Mouse (Mus musculus) midbrain, embryonic 14.5 days (tissue): ENCODE results near the gene Mier1. TPM values are rescaled to one million over a fixed set of nuclear protein-coding genes. Genes with fewer than 3 reads are reported as not detected.

Experiments
- ATAC-seq: fragments of 200-750 bp; cut with Nextera tagmentation; 2 replicates; pipeline ENCODE4 v1.8.0; 2017; ENCODE audit warnings: moderate number of reproducible peaks, moderate library complexity; ENCODE audit not compliant: low FRiP score, low TSS enrichment
- DNase-seq: peaks from one replicate; pipeline ENCODE4 v3.0.0-alpha.2; 2015
- H3K27ac ChIP-seq: fragments of 300-500 bp; sonication (generic); replicated peaks from 2 replicates; pipeline ENCODE4 v1.5.1; 2014; ENCODE audit warnings: mild to moderate bottlenecking, low read depth, low read length, moderate library complexity
- H3K27me3 ChIP-seq: fragments of 300-500 bp; sonication (generic); 2 replicates; pipeline ENCODE4 v1.6.1; 2014; ENCODE audit warnings: low read length, control low read depth, mixed read lengths; ENCODE audit not compliant: control insufficient read depth, insufficient read depth
- H3K36me3 ChIP-seq: fragments of 300-500 bp; sonication (generic); 2 replicates; pipeline ENCODE4 v1.6.1; 2014; ENCODE audit warnings: low read length, control low read depth; ENCODE audit not compliant: control insufficient read depth, insufficient read depth
- H3K4me1 ChIP-seq: fragments of 300-500 bp; sonication (generic); 2 replicates; pipeline ENCODE4 v1.6.1; 2014; ENCODE audit warnings: mild to moderate bottlenecking, antibody characterized with exemption, low read length, control low read depth; ENCODE audit not compliant: control insufficient read depth, insufficient read depth
- H3K4me2 ChIP-seq: fragments of 300-500 bp; sonication (generic); 2 replicates; pipeline ENCODE4 v1.6.1; 2014; ENCODE audit warnings: mild to moderate bottlenecking, low read length, moderate library complexity
- H3K4me3 ChIP-seq: fragments of 300-500 bp; sonication (generic); replicated peaks from 2 replicates; pipeline ENCODE4 v1.5.1; 2014; ENCODE audit warnings: low read depth, low read length
- H3K9ac ChIP-seq: fragments of 300-500 bp; sonication (generic); replicated peaks from 2 replicates; pipeline ENCODE4 v1.6.1; 2014; ENCODE audit warnings: mild to moderate bottlenecking, low read length, moderate library complexity
- H3K9me3 ChIP-seq: fragments of 300-500 bp; sonication (generic); 2 replicates; pipeline ENCODE4 v1.6.1; 2016; ENCODE audit warnings: low read length, control low read depth, mixed read lengths; ENCODE audit not compliant: control insufficient read depth
- WGBS: fragments of 180-500 bp; shearing (Covaris S2); extraction: QIAGEN DNeasy Blood & Tissue Kit; methylation state at CpG from one replicate; pipeline ENCODE4 v1.1.7; 2014; 5-methylcytosine and 5-hydroxymethylcytosine counted together
- polyA plus RNA-seq: library from polyadenylated mRNA; unstranded; fragments of >200 nt; fragmentation: Nextera tagmentation; extraction: Ambion mirVana; gene quantifications from 2 replicates; pipeline ENCODE4 v1.2.1, GENCODE M21; 2014

The Mier1 gene
- polyA plus RNA-seq, 1 experiment from 2014 or later, result 31.9 TPM

GRCm38 (mm10) chr4:103174001-103174400 lies 59.8 kb downstream of the Mier1 start:
- Histone ChIP-seq H3K27me3 (no peaks in the 10 kb centered on the region), H3K9ac (no peak overlapping the region), H3K4me1 (no peaks in the 10 kb centered on the region), H3K4me3 (no peak overlapping the region), H3K36me3 (peaks cover 21% of the 10 kb centered on the region; the same call in 1 of the 2 replicates), H3K9me3 (no peaks in the 10 kb centered on the region), H3K4me2 (no peak overlapping the region), H3K27ac (no peak overlapping the region)
- ATAC-seq (no peak), DNase-seq (no peak)
- WGBS, result 84% methylated on average over 7 of the region's 7 CpGs

GRCm38 (mm10) chr4:103177681-103178080 lies 63.5 kb downstream of the Mier1 start:
- Histone ChIP-seq H3K9me3 (no peaks in the 10 kb centered on the region), H3K4me3 (no peak overlapping the region), H3K27me3 (no peaks in the 10 kb centered on the region), H3K36me3 (peaks cover 8% of the 10 kb centered on the region; the same call in 1 of the 2 replicates), H3K9ac (no peak overlapping the region), H3K27ac (no peak overlapping the region), H3K4me2 (no peak overlapping the region), H3K4me1 (no peaks in the 10 kb centered on the region)
- ATAC-seq (no peak), DNase-seq (no peak)
- WGBS, result 93% methylated on average over 1 of the region's 1 CpGs

GRCm38 (mm10) chr4:103178635-103179318 lies 64.6 kb downstream of the Mier1 start:
- H3K9me3 ChIP-seq, result no peaks in the 10 kb centered on the region
- H3K27ac ChIP-seq, result no peak overlapping the region
- no peaks in the 10 kb centered on the region for H3K27me3 ChIP-seq
- H3K4me3 ChIP-seq, result no peak overlapping the region
- no peak overlapping the region for H3K4me2 ChIP-seq
- no peak for DNase-seq
- WGBS, result 87% methylated on average over 7 of the region's 7 CpGs
- H3K36me3 ChIP-seq, result peaks cover 12% of the 10 kb centered on the region; the same call in 1 of the 2 replicates
- H3K4me1 ChIP-seq, result no peaks in the 10 kb centered on the region
- no peak overlapping the region for H3K9ac ChIP-seq
- ATAC-seq, result no peak

GRCm38 (mm10) chr4:103179581-103179980 lies 65.4 kb downstream of the Mier1 start:
- 71% methylated on average over 3 of the region's 3 CpGs for WGBS
- H3K9ac ChIP-seq, result no peak overlapping the region
- no peaks in the 10 kb centered on the region for H3K9me3 ChIP-seq
- no peaks in the 10 kb centered on the region for H3K4me1 ChIP-seq
- no peak overlapping the region for H3K4me3 ChIP-seq
- ATAC-seq (no peak), DNase-seq (no peak)
- H3K27me3 ChIP-seq, result no peaks in the 10 kb centered on the region
- peaks cover 8% of the 10 kb centered on the region; the same call in 1 of the 2 replicates for H3K36me3 ChIP-seq
- no peak overlapping the region for H3K4me2 ChIP-seq
- no peak overlapping the region for H3K27ac ChIP-seq

DNA sequence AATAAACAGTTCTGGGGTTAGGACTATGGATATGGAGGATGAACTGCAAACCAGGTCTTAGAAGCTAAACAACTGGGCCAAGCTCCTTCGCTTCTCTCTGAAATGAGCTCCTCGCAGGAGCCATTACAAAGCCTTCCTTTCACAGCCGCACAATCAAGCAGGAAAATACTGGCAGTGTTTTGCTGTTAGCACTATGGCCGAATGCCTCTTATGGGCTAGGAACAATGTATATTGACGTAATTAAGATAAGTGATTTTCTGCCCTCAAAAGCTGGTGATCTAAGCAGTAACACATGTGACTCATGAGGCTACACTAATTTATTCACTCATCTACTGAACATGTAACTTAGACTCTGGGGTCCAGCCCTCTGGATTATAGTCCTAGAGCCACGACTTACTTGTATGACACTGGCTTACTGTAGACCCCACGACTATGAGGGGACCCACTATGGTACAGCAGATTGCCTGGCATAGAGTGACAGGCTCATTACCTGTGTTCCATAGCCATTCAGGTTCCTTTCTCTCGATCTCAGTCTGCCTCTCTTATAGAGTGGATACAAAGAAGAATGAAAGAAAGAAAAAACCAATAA lies 66.2 kb downstream of the Mier1 start:
- Histone ChIP-seq H3K4me3 (no peak overlapping the region), H3K4me2 (no peak overlapping the region), H3K4me1 (no peaks in the 10 kb centered on the region), H3K27ac (no peak overlapping the region), H3K36me3 (peaks cover 12% of the 10 kb centered on the region; the same call in 1 of the 2 replicates), H3K9ac (no peak overlapping the region), H3K9me3 (no peaks in the 10 kb centered on the region), H3K27me3 (no peaks in the 10 kb centered on the region)
- ATAC-seq, result no peak
- 79% methylated on average over 8 of the region's 8 CpGs for WGBS
- peak; percentile 6 for DNase-seq

DNA sequence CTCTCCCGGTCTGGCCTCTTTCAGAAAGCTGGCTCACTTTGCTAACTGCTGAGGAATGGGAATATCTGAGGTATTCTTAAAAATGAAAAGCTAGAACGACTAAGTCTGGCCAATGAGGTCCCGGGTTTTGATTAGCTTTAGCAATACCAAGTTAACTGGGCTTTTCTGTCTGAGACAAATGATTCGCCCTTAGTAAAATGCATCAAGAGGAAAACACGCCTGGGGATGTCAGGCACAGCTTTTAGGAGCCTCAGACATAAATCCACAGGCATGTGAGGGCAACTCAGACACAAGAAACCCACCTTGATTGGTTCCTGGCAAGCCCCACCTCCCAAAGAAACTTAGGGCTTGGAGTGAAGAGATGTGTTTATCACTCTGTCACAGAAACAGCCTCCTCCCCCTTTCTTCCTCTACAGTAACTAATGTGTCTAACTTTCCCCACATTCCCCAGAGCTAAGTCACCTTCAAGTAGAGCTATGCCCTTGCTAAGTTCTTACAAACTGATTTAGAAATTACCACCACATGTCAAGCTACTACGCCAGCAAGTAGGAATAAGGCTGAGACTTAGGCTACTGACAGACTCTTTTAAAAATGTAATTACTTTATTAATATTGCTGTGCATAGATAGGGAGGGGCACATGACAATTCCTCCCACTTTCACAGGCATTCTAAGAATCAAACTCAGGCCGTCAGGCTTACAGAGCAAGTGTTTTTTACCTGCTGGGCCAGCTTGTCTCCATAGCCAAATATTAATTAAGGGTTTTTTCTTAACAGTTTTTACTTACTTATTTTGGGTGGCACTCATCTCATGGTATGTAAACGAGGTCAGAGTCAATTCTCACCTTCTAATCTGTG lies 74.8 kb downstream of the Mier1 start:
- 89% methylated on average over 8 of the region's 8 CpGs for WGBS
- no peak overlapping the region for H3K27ac ChIP-seq
- no peak overlapping the region for H3K4me3 ChIP-seq
- ATAC-seq, result no peak
- no peaks in the 10 kb centered on the region for H3K4me1 ChIP-seq
- H3K9me3 ChIP-seq, result no peaks in the 10 kb centered on the region
- DNase-seq, result no peak
- H3K36me3 ChIP-seq, result peaks cover 28% of the 10 kb centered on the region
- H3K27me3 ChIP-seq, result no peaks in the 10 kb centered on the region
- no peak overlapping the region for H3K9ac ChIP-seq
- no peak overlapping the region for H3K4me2 ChIP-seq

GRCm38 (mm10) chr4:103192421-103192820 lies 78.2 kb downstream of the Mier1 start:
- H3K27ac ChIP-seq, result no peak overlapping the region
- H3K27me3 ChIP-seq, result no peaks in the 10 kb centered on the region
- no peak for DNase-seq
- no peak overlapping the region for H3K4me2 ChIP-seq
- H3K4me1 ChIP-seq, result no peaks in the 10 kb centered on the region
- no peak for ATAC-seq
- WGBS, result 90% methylated on average over 2 of the region's 2 CpGs
- H3K9me3 ChIP-seq, result no peaks in the 10 kb centered on the region
- H3K9ac ChIP-seq, result no peak overlapping the region
- H3K4me3 ChIP-seq, result no peak overlapping the region
- H3K36me3 ChIP-seq, result peaks cover 38% of the 10 kb centered on the region; the same call in 1 of the 2 replicates

DNA sequence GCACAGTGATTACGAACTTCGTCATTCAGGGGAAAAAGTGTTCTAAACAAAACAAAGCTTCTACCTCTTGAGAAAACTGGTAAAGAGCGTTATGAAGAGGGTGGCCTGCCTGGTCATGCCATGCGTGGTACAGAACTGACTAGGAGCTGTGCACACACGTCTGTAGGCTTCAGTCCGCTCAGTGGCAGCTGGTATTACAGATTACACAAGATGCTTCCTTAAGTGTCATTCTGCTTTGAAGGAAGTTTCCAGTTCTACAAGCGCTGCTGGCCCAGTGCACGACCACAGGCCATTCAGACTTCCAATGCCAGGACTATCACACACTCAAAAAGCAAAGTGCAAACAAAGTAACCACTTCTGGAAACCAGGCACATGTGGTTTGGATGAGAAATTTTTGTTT lies 83.2 kb downstream of the Mier1 start:
- Histone ChIP-seq H3K36me3 (peaks cover 34% of the 10 kb centered on the region), H3K4me3 (no peak overlapping the region), H3K4me2 (no peak overlapping the region), H3K4me1 (no peaks in the 10 kb centered on the region), H3K27ac (no peak overlapping the region), H3K27me3 (no peaks in the 10 kb centered on the region), H3K9me3 (no peaks in the 10 kb centered on the region), H3K9ac (no peak overlapping the region)
- no peak for ATAC-seq
- 93% methylated on average over 8 of the region's 8 CpGs for WGBS
- no peak for DNase-seq
